Mouse (Mus musculus) kidney, embryonic 14.5 days (tissue): ENCODE measurements around the gene Fam129b. TPM values are rescaled to one million over a fixed set of nuclear protein-coding genes. Genes with fewer than 3 reads are reported as not detected.

ENCODE experiments used
- ATAC-seq: fragments of 200-750 bp; cut with Nextera tagmentation; 2 replicates; pipeline ENCODE4 v1.8.0; 2017; ENCODE audit warnings: moderate number of reproducible peaks, mild to moderate bottlenecking, moderate TSS enrichment, moderate library complexity; ENCODE audit not compliant: low FRiP score, low TSS enrichment
- H3K27ac ChIP-seq: fragments of 300-500 bp; sonication (generic); 2 replicates; pipeline ENCODE4 v1.5.1; 2014; ENCODE audit warnings: low read depth, mild to moderate bottlenecking, low read length, moderate library complexity, mixed read lengths
- H3K27me3 ChIP-seq: fragments of 300-500 bp; sonication (generic); 2 replicates; pipeline ENCODE4 v1.6.1; 2014; ENCODE audit warnings: mild to moderate bottlenecking, low read length; ENCODE audit not compliant: control insufficient read depth, insufficient read depth
- H3K36me3 ChIP-seq: fragments of 300-500 bp; sonication (generic); 2 replicates; pipeline ENCODE4 v1.6.1; 2014; ENCODE audit warnings: low read length, mixed read lengths; ENCODE audit not compliant: control insufficient read depth, insufficient read depth
- H3K4me1 ChIP-seq: fragments of 300-500 bp; sonication (generic); 2 replicates; pipeline ENCODE4 v1.6.1; 2014; ENCODE audit warnings: low read length, mixed read lengths; ENCODE audit not compliant: control insufficient read depth, insufficient read depth
- H3K4me2 ChIP-seq: fragments of 300-500 bp; sonication (generic); replicated peaks from 2 replicates; pipeline ENCODE4 v1.6.1; 2014; ENCODE audit warnings: low read depth, mild to moderate bottlenecking, low read length
- H3K4me3 ChIP-seq: fragments of 300-500 bp; sonication (generic); 2 replicates; pipeline ENCODE4 v1.5.1; 2014; ENCODE audit warnings: mild to moderate bottlenecking, low read length
- H3K9ac ChIP-seq: fragments of 300-500 bp; sonication (generic); 2 replicates; pipeline ENCODE4 v1.6.1; 2014; ENCODE audit warnings: low read depth, mild to moderate bottlenecking, low read length, moderate library complexity
- H3K9me3 ChIP-seq: fragments of 300-500 bp; sonication (generic); 2 replicates; pipeline ENCODE4 v1.6.1; 2016; ENCODE audit warnings: low read length; ENCODE audit not compliant: control insufficient read depth
- WGBS: fragments of 180-500 bp; shearing (Covaris S2); extraction: QIAGEN DNeasy Blood & Tissue Kit; methylation state at CpG from one replicate; pipeline ENCODE4 v1.1.7; 2014; 5-methylcytosine and 5-hydroxymethylcytosine counted together
- polyA plus RNA-seq: library from polyadenylated mRNA; unstranded; fragments of >200 nt; fragmentation: Nextera tagmentation; extraction: Ambion mirVana; gene quantifications from 2 replicates; pipeline ENCODE4 v1.2.1, GENCODE M21; 2014

Gene Fam129b
- polyA plus RNA-seq: 18.2 and 19.9 TPM in 2 replicates

DNA sequence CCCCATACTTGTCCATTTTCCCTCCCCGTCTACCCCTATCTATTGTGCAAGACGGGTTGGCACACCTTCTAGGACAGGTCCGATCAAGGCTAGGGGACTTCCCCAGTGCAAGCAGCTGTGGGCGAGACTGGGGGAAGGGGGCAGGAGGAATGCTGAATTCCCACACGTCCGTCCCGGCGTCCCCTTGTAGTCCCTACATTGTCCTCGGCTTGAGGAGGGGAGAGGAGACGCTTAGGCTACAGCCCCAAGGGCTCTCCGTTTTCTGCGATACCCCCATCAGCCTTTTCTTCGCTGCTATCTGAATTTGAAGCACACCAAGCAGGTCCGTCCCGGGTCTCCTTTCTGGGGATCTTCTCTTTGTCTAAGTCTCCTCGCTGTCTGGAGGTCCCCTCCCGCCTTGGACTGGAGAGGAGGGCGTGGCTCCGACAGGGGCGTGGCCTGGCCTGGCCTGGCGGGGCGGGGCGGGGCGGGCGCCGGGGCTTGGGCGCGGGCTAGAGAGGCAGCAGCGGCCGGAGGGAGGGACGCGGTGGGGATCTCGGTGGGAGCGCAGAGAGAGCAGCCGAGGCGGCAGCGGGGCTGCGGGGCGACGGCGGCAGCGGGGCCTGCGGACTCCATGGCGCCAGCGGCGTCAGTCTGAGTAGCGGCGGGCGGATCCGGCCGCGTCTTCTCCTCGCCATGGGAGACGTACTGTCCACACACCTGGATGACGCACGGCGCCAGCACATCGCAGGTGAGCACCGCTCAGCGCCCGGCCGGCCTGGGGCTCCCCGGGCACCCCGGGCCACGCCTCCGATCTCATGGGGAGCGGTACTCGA lies at the start of gene Fam129b:
Fam129b (plus strand) TSS at position 440 of the 815 bp plus-strand sequence.
- WGBS: under 1% methylated on average over 60 of the region's 68 CpGs

DNA sequence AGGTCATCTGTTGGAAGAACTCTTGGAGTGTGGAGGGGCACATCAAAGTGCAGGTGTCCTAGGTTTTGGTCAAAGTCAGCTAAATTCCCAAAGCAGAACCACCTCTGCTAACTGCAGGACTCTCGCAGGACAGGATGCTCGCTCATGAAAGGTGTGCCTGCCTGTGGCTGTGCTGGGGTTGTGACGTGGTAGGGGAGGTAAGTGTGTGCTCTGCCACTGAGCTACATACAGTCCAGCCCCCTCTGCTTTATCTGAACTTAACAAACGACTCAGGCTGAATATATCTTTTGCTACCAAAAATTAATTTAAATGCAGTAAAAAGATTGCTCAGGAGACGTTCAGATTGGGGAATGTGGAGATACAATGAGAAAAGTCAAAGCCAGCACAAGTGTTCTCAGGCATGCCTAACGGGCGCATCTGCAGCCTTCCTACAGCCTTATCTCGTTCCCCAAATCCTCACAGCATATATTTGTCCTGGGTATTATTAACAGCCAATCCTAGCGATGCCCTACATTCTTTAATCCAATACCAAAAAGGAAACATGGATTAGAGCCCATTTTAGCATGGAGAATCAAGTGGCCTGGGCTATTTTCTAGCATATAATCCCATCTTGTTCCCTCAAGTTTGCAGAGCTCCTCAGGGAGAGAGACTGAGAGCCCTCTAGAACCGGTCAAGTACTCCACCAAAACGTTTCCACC lies 46.8 kb upstream of the Fam129b start:
- Histone ChIP-seq H3K27me3 (no peaks in the 10 kb centered on the region), H3K9me3 (no peaks in the 10 kb centered on the region), H3K36me3 (no peaks in the 10 kb centered on the region), H3K4me2 (no peak overlapping the region), H3K4me3 (no peak overlapping the region), H3K4me1 (peaks cover 6% of the 10 kb centered on the region; the same call in 1 of the 2 replicates), H3K27ac (no peak overlapping the region), H3K9ac (no peak overlapping the region)
- ATAC-seq: no peak
- WGBS: 82% methylated on average over 11 of the region's 11 CpGs

More for the DNA sequence above, at the start of gene Fam129b:
- ATAC-seq: peak; percentile 90
- H3K9ac ChIP-seq: peak within 1 kb of the TSS; percentile 91
- no peaks in the 10 kb centered on the region for H3K27me3 ChIP-seq
- peak within 1 kb of the TSS; percentile 91 for H3K4me2 ChIP-seq
- peak within 1 kb of the TSS; percentile 91 for H3K27ac ChIP-seq
- H3K36me3 ChIP-seq: no peaks in the 10 kb centered on the region
- peak within 1 kb of the TSS; percentile 88 for H3K4me3 ChIP-seq
- no peaks in the 10 kb centered on the region for H3K9me3 ChIP-seq
- peaks cover 48% of the 10 kb centered on the region for H3K4me1 ChIP-seq

DNA sequence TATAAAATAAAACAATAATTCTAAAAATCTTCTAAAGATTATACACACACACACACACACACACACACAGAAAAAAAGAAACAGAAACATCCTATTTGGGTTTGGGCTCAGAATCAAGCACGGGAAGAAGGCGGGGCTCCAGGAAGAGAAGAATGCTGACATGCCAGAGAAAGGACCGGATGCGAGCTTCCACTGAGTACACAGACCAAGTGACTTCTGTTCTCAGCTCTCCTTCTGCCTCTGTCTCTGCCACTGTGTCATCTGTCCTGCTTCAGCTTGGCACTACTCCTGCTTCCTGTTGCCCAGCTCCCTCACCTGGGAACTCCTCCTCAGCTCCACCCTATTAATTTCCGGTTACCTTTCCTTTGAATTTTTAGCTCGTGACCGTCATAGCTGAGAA lies 41.4 kb upstream of the Fam129b start:
- Histone ChIP-seq H3K36me3 (no peaks in the 10 kb centered on the region), H3K27me3 (no peaks in the 10 kb centered on the region), H3K4me1 (peaks cover 3% of the 10 kb centered on the region; the same call in 1 of the 2 replicates), H3K4me2 (no peak overlapping the region), H3K9ac (no peak overlapping the region), H3K4me3 (no peak overlapping the region), H3K27ac (peak overlapping the region; percentile 74; the same call in 1 of the 2 replicates), H3K9me3 (no peaks in the 10 kb centered on the region)
- 48% methylated on average over 7 of the region's 7 CpGs for WGBS
- no peak for ATAC-seq

DNA sequence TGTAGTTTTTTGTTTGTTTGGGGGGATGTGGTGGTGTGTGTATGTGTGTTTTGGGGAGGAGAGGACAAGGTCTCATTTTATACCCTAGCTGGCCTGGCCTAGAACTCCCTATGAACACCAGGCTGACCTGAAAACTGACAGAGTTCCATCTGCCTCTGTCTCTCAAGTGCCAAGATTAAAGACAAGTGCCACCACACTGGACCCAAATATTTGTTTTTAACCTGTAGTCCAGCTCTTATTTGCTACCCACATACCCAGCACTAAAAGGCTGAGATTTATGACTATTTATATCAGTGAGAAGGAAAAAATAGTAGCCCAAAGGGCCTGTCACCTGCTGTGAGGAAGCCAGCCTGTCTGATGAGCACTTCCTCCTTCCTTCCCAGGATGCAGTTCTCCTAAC lies 40.3 kb upstream of the Fam129b start:
- no peak overlapping the region for H3K27ac ChIP-seq
- H3K4me1 ChIP-seq: peaks cover 3% of the 10 kb centered on the region; the same call in 1 of the 2 replicates
- H3K4me3 ChIP-seq: no peak overlapping the region
- H3K27me3 ChIP-seq: no peaks in the 10 kb centered on the region
- no peak for ATAC-seq
- H3K9me3 ChIP-seq: no peaks in the 10 kb centered on the region
- H3K36me3 ChIP-seq: no peaks in the 10 kb centered on the region
- no peak overlapping the region for H3K9ac ChIP-seq
- no peak overlapping the region for H3K4me2 ChIP-seq

DNA sequence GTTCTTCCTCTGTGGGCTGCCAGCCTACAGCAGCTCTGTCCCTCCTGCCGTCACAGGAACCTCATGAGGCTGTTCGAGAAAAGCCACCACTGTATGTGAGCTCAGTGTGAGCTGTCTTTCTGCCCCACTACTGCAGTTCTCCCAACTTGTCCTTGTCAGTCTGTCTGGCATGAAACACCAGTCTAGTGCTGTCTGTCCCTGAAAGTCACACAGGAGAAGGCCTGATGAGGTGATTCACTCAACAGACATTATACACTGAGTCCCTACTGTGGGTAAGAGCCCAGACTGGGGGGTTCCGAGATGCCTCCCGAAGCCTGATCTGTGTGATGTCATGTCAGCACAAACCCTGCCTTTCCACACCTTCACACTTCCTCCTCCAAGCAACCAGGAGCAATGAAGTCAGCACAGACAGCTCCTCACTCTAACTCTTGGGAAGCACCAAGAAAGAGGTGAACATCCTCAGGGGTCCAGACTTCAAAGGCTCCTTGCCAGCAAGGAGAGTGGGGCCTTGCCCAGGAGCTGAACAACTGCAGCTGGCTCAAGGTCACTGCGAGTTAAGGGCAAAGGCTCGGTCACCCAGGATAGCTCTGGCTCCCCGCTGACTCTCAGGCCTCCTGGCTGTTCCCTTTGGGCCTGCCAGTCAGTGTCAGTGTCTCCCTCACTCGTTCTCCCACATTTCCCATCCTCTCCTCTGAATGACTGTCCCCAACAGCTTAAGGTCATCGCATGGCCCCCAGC lies 37.6 kb upstream of the Fam129b start:
- ATAC-seq: no peak
- Histone ChIP-seq H3K4me3 (no peak overlapping the region), H3K27ac (no peak overlapping the region), H3K4me2 (no peak overlapping the region), H3K36me3 (no peaks in the 10 kb centered on the region), H3K27me3 (no peaks in the 10 kb centered on the region), H3K9me3 (no peaks in the 10 kb centered on the region), H3K9ac (peak overlapping the region; percentile 23; the same call in 1 of the 2 replicates), H3K4me1 (peaks cover 3% of the 10 kb centered on the region; the same call in 1 of the 2 replicates)
- 66% methylated on average over 9 of the region's 9 CpGs for WGBS

DNA sequence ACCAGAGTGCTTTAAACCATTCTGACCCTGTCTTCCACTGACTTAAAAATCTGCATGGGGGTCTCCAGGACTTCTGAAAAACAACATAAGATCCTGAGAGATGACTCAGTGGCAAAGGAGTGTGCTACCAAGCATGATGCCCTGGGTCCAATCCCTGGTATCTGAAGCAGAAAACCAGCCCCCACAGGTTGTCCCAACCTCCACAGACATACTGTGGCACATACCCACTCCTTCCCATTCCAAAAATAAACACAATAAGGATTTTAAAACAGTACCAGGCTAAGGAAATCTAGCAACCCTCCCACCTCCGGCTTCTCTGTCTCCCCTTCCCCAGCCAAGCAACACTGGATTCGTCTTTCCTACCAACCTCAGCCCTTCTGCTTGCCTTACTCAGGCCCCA lies 36.7 kb upstream of the Fam129b start:
- no peak for ATAC-seq

DNA sequence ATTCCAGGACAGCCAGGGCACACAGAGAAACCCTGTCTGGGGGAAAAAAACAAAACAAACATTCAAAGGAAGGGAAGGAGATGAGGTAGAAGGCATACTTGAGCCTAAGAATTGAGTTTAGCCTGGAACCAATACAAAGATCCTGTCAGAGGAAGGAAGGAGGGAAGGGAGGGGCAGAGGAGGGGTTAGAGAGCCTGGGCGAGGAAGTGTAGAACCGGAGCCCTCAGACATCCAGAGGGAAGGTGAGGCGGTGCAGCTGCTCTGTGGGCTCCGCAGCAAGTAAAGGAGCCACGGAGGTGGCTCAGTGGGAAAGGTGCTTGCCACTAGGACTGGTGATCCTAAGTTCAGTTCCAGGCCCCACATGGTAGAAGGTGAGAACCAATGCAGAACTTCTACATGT lies 34.8 kb upstream of the Fam129b start:
- Histone ChIP-seq H3K9me3 (no peaks in the 10 kb centered on the region), H3K4me1 (no peaks in the 10 kb centered on the region; the same call in 1 of the 2 replicates), H3K36me3 (no peaks in the 10 kb centered on the region), H3K27me3 (no peaks in the 10 kb centered on the region), H3K4me3 (no peak overlapping the region), H3K9ac (no peak overlapping the region), H3K27ac (no peak overlapping the region), H3K4me2 (no peak overlapping the region)
- ATAC-seq: no peak
- WGBS: 38% methylated on average over 5 of the region's 5 CpGs

More for the DNA sequence above, 36.7 kb upstream of the Fam129b start:
- Histone ChIP-seq H3K4me2 (no peak overlapping the region), H3K9me3 (no peaks in the 10 kb centered on the region), H3K9ac (no peak overlapping the region), H3K4me3 (no peak overlapping the region), H3K4me1 (peaks cover 3% of the 10 kb centered on the region; the same call in 1 of the 2 replicates), H3K27me3 (no peaks in the 10 kb centered on the region), H3K36me3 (no peaks in the 10 kb centered on the region), H3K27ac (no peak overlapping the region)
- 63% methylated on average over 2 of the region's 2 CpGs for WGBS

DNA sequence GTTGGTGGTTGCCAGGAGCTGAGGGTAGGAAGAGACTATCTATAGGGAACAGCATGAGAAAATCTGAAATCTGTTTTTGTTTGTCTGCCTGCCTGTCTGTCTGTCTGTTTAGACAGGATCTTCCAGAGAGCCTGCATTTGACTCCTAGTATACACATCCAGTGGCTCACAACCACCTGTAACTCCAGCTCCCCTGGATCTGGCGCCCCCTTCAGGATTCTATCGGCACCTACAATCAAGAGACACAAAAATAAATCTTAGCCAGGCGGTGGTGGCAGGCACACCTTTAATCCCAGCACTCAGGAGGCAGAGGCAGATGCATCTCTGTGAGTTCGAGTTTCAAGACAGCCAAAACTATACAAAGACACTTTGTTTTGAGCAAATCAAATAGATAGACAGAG lies 33.4 kb upstream of the Fam129b start:
- WGBS: 49% methylated on average over 4 of the region's 4 CpGs
- ATAC-seq: no peak
- no peak overlapping the region for H3K9ac ChIP-seq
- H3K27ac ChIP-seq: no peak overlapping the region
- no peaks in the 10 kb centered on the region for H3K27me3 ChIP-seq
- no peaks in the 10 kb centered on the region for H3K9me3 ChIP-seq
- H3K4me1 ChIP-seq: no peaks in the 10 kb centered on the region; the same call in 1 of the 2 replicates
- H3K36me3 ChIP-seq: no peaks in the 10 kb centered on the region
- H3K4me2 ChIP-seq: no peak overlapping the region
- no peak overlapping the region for H3K4me3 ChIP-seq
